Mouse (Mus musculus): ENCODE results near the gene Stx6. TPM values are rescaled to one million over a fixed set of nuclear protein-coding genes. Genes with fewer than 3 reads are reported as not detected.
A peak's percentile ranks its signal among the peaks of the same experiment; 100 is the strongest.
"Not testable (repeated sequence)": the region's sequence is repeated elsewhere in the genome, so short reads cannot be mapped to it uniquely, and the experiment has no call there.

The Stx6 gene
- polyA plus RNA-seq, 1 experiment from 2014 or later = 36.9 TPM

DNA sequence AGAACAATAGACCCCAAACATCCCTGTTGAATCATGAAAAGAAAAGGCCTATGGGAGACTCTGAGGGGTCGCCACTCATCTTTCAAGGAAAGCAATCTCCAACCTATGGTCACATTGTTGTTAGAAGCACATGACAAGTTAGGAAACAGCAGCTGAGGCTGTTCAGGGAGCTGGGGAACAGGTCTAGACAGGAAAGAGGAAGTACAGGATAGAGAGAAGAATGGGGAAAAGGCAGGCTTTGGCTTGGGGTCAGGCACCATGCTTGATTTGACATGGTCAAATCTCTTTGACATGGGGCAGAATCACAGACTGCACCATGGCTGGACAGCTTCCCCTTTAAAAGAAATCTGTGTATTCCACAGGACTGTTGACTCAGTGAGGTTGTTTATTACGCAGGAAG lies 11.3 kb upstream of the Stx6 start:
- H3K27ac ChIP-seq (ENCODE audit: low read depth, low read length) = no peak overlapping the region
- DNase-seq (ENCODE audit: low spot score) (no peak), ATAC-seq (replicated peaks; ENCODE audit: low FRiP score) (no peak)
- no peaks in the 10 kb centered on the region for H3K36me3 ChIP-seq (ENCODE audit: control insufficient read depth, insufficient read depth, low read length)
- H3K27me3 ChIP-seq (replicated peaks; ENCODE audit: control insufficient read depth, insufficient read depth, low read length) = no peaks in the 10 kb centered on the region
- WGBS = 69% methylated on average over 2 of the region's 2 CpGs
- H3K4me2 ChIP-seq = no peak overlapping the region
- no peak overlapping the region for H3K4me3 ChIP-seq (ENCODE audit: low read depth, low read length)
- H3K9me3 ChIP-seq (ENCODE audit: control insufficient read depth, low read length) = no peaks in the 10 kb centered on the region
- H3K4me1 ChIP-seq (replicated peaks; ENCODE audit: control insufficient read depth, insufficient read depth, low read length) = 0 out of 2 replicates have a peak, but pooled peaks cover 3% of the 10 kb centered on the region
- no peak overlapping the region for H3K9ac ChIP-seq (ENCODE audit: low read depth, low read length)

DNA sequence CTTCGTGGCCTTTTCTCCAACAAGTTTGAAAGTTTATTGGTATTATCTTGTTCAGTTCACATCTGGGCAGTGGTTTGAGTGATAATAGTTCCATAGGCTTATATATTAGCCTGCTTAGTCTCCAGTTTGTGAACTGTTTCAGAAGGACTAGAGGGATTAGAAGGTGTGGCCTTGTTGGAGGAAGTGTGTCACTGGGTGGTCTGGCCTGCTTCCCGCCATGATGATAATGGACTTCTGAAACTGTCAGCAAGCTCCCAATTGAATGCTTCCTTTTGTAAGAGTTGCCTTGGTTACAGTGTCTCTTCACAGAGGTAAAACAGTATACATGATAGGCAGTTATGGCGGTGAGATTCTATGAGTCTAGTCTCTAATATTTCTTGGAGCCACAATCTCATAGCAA lies 9.1 kb upstream of the Stx6 start:
- H3K9me3 ChIP-seq (ENCODE audit: control insufficient read depth, low read length) = no peaks in the 10 kb centered on the region
- 81% methylated on average over 3 of the region's 3 CpGs for WGBS
- H3K4me1 ChIP-seq (replicated peaks; ENCODE audit: control insufficient read depth, insufficient read depth, low read length) = 0 out of 2 replicates have a peak, but pooled peaks cover 3% of the 10 kb centered on the region
- H3K4me2 ChIP-seq = no peak overlapping the region
- ATAC-seq (replicated peaks; ENCODE audit: low FRiP score) (no peak), DNase-seq (ENCODE audit: low spot score) (no peak)
- H3K36me3 ChIP-seq (ENCODE audit: control insufficient read depth, insufficient read depth, low read length) = no peaks in the 10 kb centered on the region
- no peak overlapping the region for H3K9ac ChIP-seq (ENCODE audit: low read depth, low read length)
- H3K27me3 ChIP-seq (replicated peaks; ENCODE audit: control insufficient read depth, insufficient read depth, low read length) = no peaks in the 10 kb centered on the region
- no peak overlapping the region for H3K27ac ChIP-seq (ENCODE audit: low read depth, low read length)
- no peak overlapping the region for H3K4me3 ChIP-seq (ENCODE audit: low read depth, low read length)

DNA sequence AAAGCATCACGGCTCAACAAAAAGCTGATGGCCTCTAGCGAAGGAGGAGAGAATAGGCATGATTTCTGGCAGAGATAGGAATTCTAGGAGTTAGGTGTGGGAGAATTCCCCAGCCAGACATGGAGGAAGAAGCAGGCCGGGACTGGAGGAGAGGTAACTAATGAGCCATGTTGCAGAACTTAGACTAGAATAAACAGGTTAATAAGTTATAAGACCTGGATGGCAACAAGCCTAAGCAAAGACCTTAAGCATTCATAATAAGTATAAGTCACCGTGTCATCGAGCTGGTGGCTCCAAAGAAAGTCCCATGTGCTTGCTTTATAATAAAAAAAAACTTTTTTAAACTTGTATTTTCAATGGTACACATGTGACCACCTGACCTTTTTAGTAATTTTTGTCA lies 7.7 kb upstream of the Stx6 start:
- H3K4me2 ChIP-seq = no peak overlapping the region
- H3K36me3 ChIP-seq (ENCODE audit: control insufficient read depth, insufficient read depth, low read length) = no peaks in the 10 kb centered on the region
- H3K4me3 ChIP-seq (ENCODE audit: low read depth, low read length) = no peak overlapping the region
- no peak overlapping the region for H3K9ac ChIP-seq (ENCODE audit: low read depth, low read length)
- H3K4me1 ChIP-seq (replicated peaks; ENCODE audit: control insufficient read depth, insufficient read depth, low read length) = 0 out of 2 replicates have a peak, but pooled peaks cover 1% of the 10 kb centered on the region
- H3K27me3 ChIP-seq (replicated peaks; ENCODE audit: control insufficient read depth, insufficient read depth, low read length) = no peaks in the 10 kb centered on the region
- no peaks in the 10 kb centered on the region for H3K9me3 ChIP-seq (ENCODE audit: control insufficient read depth, low read length)
- ATAC-seq (replicated peaks; ENCODE audit: low FRiP score) (no peak), DNase-seq (ENCODE audit: low spot score) (no peak)
- WGBS = 86% methylated on average over 5 of the region's 5 CpGs
- H3K27ac ChIP-seq (ENCODE audit: low read depth, low read length) = no peak overlapping the region

DNA sequence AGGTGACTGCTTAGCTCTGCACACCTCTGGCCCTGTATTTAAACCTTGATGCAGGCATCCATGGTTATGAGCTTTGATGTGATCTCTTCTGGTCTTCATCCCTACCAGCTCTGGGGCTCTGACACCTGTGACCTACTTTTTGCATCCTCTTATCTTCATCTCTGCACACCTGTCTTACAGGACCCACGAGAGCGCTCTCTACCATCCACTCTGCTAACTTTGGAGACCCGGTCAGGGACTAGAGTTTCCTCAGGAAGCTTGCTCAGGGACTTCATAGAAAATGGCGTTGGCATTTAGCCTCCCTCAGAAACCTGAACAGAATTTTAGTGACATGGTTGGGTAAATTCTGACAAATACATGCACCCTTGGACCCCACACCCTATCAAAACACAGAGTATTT lies 4.6 kb upstream of the Stx6 start:
- 62% methylated on average over 4 of the region's 4 CpGs for WGBS
- Histone ChIP-seq H3K9ac (ENCODE audit: low read depth, low read length) (no peak overlapping the region), H3K36me3 (ENCODE audit: control insufficient read depth, insufficient read depth, low read length) (no peaks in the 10 kb centered on the region), H3K9me3 (ENCODE audit: control insufficient read depth, low read length) (no peaks in the 10 kb centered on the region), H3K4me1 (replicated peaks; ENCODE audit: control insufficient read depth, insufficient read depth, low read length) (peaks cover 3% of the 10 kb centered on the region; the same call in 1 of the 2 replicates), H3K4me2 (no peak overlapping the region), H3K27me3 (replicated peaks; ENCODE audit: control insufficient read depth, insufficient read depth, low read length) (no peaks in the 10 kb centered on the region), H3K27ac (ENCODE audit: low read depth, low read length) (no peak overlapping the region), H3K4me3 (ENCODE audit: low read depth, low read length) (no peak overlapping the region)
- ATAC-seq (replicated peaks; ENCODE audit: low FRiP score) (no peak), DNase-seq (ENCODE audit: low spot score) (no peak)

DNA sequence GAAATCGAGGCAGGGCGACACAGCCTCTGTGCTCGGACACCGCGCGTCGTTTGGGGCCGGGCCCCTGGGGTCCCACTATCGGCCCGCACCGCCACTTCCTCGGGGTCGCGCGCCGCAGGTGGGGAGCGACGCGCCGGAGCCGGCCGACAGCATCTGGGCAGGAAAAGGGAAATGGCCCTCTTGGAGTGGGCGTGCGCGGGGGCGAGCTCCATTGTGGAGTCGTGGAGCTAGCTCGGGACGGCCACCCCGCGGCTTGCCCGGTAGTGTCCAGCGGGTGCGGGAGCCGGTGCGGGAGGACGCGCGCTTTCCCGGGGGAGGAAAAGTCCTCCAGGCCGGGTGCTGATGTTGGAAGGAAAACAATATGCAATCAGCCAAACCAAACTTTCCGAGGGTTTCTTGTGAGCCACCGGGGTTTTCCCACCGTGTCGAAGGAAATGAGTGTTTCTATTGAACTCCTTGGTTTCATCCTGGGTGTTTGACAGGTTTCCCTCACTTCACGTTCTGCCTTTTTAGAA lies 512 bp downstream of the Stx6 start:
- peak; percentile 44 for ATAC-seq (replicated peaks; ENCODE audit: low FRiP score)
- H3K9ac ChIP-seq (ENCODE audit: low read depth, low read length) = peak overlapping the region; percentile 82
- no peaks in the 10 kb centered on the region for H3K27me3 ChIP-seq (replicated peaks; ENCODE audit: control insufficient read depth, insufficient read depth, low read length)
- DNase-seq (ENCODE audit: low spot score) = no peak
- peaks cover 8% of the 10 kb centered on the region for H3K4me1 ChIP-seq (replicated peaks; ENCODE audit: control insufficient read depth, insufficient read depth, low read length)
- under 1% methylated on average over 46 of the region's 46 CpGs for WGBS
- peak overlapping the region; percentile 97 for H3K4me3 ChIP-seq (ENCODE audit: low read depth, low read length)
- H3K27ac ChIP-seq (ENCODE audit: low read depth, low read length) = no peak overlapping the region; the same call in 1 of the 2 replicates
- H3K9me3 ChIP-seq (ENCODE audit: control insufficient read depth, low read length) = no peaks in the 10 kb centered on the region
- peak overlapping the region; percentile 89 for H3K4me2 ChIP-seq
- no peaks in the 10 kb centered on the region for H3K36me3 ChIP-seq (ENCODE audit: control insufficient read depth, insufficient read depth, low read length)

DNA sequence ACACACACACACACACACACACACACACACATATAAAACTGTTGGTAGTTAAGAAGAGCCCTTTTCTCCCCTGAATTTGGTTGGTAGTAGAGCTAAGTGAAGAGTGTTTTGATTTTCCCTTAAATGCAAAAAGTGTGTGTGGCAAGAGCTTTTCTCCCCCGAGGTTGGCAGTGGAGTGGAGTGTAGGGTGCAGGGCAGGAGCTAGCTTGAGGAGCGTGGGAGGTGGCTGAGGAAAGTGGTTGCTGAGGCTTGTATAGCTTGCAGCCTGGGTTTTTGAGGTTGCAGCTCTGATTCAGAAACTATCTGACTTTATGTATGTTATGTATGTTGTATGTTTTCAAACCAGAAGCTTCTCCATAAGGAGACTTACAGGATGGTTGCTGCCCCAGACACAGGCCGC lies 8.9 kb downstream of the Stx6 start:
- Histone ChIP-seq H3K9ac (ENCODE audit: low read depth, low read length) (no peak overlapping the region), H3K9me3 (ENCODE audit: control insufficient read depth, low read length) (no peaks in the 10 kb centered on the region), H3K27ac (ENCODE audit: low read depth, low read length) (no peak overlapping the region), H3K36me3 (ENCODE audit: control insufficient read depth, insufficient read depth, low read length) (no peaks in the 10 kb centered on the region), H3K27me3 (replicated peaks; ENCODE audit: control insufficient read depth, insufficient read depth, low read length) (no peaks in the 10 kb centered on the region), H3K4me2 (no peak overlapping the region), H3K4me3 (ENCODE audit: low read depth, low read length) (no peak overlapping the region), H3K4me1 (replicated peaks; ENCODE audit: control insufficient read depth, insufficient read depth, low read length) (peaks cover 6% of the 10 kb centered on the region)
- no peak for ATAC-seq (replicated peaks; ENCODE audit: low FRiP score)
- no peak for DNase-seq (ENCODE audit: low spot score)
- 78% methylated on average over 3 of the region's 3 CpGs for WGBS

DNA sequence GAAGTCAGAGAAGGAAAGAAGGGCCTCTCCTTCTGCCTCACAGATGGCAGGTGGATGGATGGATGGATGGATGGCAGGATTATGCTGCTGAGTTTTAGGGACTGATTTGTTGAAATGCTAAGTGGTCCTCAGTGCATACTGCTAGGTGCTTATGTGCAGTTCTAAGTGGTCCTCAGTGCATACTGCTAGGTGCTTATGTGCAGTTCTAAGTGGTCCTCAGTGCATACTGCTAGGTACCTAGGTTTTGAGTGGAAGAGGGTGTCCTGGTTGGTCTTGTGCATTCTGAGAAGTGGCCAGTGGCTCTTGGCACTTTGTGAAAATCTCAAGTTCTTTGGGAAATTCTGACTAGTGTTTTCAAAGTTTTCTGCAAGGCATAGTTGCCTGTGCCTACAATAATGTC lies 11.4 kb downstream of the Stx6 start:
- H3K27me3 ChIP-seq (replicated peaks; ENCODE audit: control insufficient read depth, insufficient read depth, low read length) = no peaks in the 10 kb centered on the region
- H3K9me3 ChIP-seq (ENCODE audit: control insufficient read depth, low read length) = no peaks in the 10 kb centered on the region
- no peak overlapping the region for H3K4me2 ChIP-seq
- no peak for ATAC-seq (replicated peaks; ENCODE audit: low FRiP score)
- no peak overlapping the region for H3K4me3 ChIP-seq (ENCODE audit: low read depth, low read length)
- no peak overlapping the region for H3K27ac ChIP-seq (ENCODE audit: low read depth, low read length)
- no peak overlapping the region for H3K9ac ChIP-seq (ENCODE audit: low read depth, low read length)
- no peaks in the 10 kb centered on the region for H3K36me3 ChIP-seq (ENCODE audit: control insufficient read depth, insufficient read depth, low read length)
- no peak for DNase-seq (ENCODE audit: low spot score)
- H3K4me1 ChIP-seq (replicated peaks; ENCODE audit: control insufficient read depth, insufficient read depth, low read length) = no peaks in the 10 kb centered on the region

DNA sequence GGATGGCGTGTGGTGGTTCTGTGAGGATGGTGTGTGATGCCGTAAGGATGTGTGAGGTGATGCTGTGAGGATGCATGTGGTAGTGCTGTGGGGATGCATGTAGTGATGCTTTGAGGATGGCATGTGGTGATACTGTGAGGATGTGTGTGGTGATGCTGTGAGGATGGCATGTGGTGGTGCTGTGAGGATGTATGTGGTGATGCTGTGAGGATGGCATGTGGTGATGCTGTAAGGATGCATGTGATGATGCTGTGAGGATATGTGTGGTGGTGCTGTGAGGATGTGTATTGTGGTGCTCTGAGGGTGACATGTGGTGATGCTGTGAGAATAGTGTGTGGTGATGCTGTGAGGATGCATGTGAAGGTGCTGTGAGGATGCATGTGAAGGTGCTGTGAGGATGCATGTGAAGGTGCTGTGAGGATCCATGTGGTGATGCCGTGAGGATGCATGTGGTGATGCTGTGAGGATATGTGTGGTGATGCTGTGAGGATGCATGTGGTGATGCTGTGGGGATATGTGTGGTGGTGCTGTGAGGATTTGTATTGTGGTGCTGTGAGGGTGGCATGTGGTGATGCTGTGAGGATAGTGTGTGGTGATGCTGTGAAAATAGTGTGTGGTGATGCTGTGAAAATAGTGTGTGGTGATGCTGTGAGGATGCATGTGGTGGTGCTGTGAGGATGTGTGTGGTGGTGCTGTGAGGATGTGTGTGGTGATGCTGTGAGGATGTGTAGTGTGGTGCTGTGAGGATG lies 14.6 kb downstream of the Stx6 start:
- H3K36me3 ChIP-seq (ENCODE audit: control insufficient read depth, insufficient read depth, low read length) = 0 out of 2 replicates have a peak, but pooled peaks cover under 1% of the 10 kb centered on the region
- no peaks in the 10 kb centered on the region for H3K9me3 ChIP-seq (ENCODE audit: control insufficient read depth, low read length)
- no peak overlapping the region for H3K4me2 ChIP-seq
- H3K4me1 ChIP-seq (replicated peaks; ENCODE audit: control insufficient read depth, insufficient read depth, low read length) = no peaks in the 10 kb centered on the region
- no peak for DNase-seq (ENCODE audit: low spot score)
- H3K27me3 ChIP-seq (replicated peaks; ENCODE audit: control insufficient read depth, insufficient read depth, low read length) = no peaks in the 10 kb centered on the region
- no peak overlapping the region for H3K4me3 ChIP-seq (ENCODE audit: low read depth, low read length)
- no peak for ATAC-seq (replicated peaks; ENCODE audit: low FRiP score)
- 91% methylated on average over 3 of the region's 3 CpGs for WGBS
- H3K27ac ChIP-seq (ENCODE audit: low read depth, low read length) = no peak overlapping the region
- no peak overlapping the region for H3K9ac ChIP-seq (ENCODE audit: low read depth, low read length)

DNA sequence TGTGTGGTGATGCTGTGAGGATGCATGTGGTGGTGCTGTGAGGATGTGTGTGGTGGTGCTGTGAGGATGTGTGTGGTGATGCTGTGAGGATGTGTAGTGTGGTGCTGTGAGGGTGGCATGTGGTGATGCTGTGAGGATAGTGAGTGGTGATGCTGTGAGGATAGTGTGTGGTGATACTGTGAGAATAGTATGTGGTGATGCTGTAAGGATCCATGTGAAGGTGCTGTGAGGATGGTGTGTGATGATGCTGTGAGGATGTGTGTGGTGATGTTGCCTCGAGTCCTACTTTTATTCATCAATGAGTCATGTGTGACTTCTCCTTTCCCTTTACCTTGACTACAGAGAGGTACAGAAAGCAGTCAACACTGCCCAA lies 15.1 kb downstream of the Stx6 start:
- H3K4me1 ChIP-seq (replicated peaks; ENCODE audit: control insufficient read depth, insufficient read depth, low read length); H3K4me3 ChIP-seq (ENCODE audit: low read depth, low read length); DNase-seq (ENCODE audit: low spot score); H3K36me3 ChIP-seq (ENCODE audit: control insufficient read depth, insufficient read depth, low read length); H3K9ac ChIP-seq (ENCODE audit: low read depth, low read length); H3K9me3 ChIP-seq (ENCODE audit: control insufficient read depth, low read length); H3K27me3 ChIP-seq (replicated peaks; ENCODE audit: control insufficient read depth, insufficient read depth, low read length); H3K27ac ChIP-seq (ENCODE audit: low read depth, low read length); ATAC-seq (replicated peaks; ENCODE audit: low FRiP score); H3K4me2 ChIP-seq: not testable (repeated sequence)
- 74% methylated on average over 1 of the region's 1 CpGs for WGBS
